Mouse (Mus musculus): ENCODE data around the gene Btbd35f18. TPM values are rescaled to one million over a fixed set of nuclear protein-coding genes. Genes with fewer than 3 reads are reported as not detected.
"Not testable (repeated sequence)": the region's sequence is repeated elsewhere in the genome, so short reads cannot be mapped to it uniquely, and the experiment has no call there.

Gene Btbd35f18
- not detected in 2 replicates for polyA plus RNA-seq (2012; ENCODE audit: insufficient read depth, insufficient read length, missing spikeins)

DNA sequence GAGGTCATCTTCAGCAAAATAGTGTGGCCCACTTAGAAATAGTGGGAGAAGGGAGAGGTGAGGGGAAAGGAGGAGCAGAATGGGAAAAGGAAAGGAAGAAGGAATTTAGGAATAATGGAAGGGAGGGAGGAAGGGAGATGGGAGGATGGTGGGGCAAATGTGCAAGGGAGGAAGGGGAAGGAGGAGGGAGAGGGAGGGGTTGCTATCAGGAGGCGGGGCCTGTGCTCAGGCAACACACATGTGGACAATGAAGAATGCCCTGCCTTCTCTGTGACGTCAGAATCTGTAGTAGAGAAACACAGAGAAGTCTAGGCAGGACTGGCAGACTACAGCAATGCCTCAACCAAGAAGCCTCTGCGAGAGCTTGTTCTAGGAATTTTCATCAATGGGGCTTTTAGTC, at the start of gene Btbd35f18:
Gene Btbd35f18 (plus strand): TSS at position 301 of the 400 bp plus-strand sequence.
- not testable (repeated sequence) for H3K27ac ChIP-seq (ENCODE audit: insufficient read depth, low read depth, low read length); H3K4me1 ChIP-seq (ENCODE audit: control insufficient read depth, insufficient read depth, low read length); H3K4me3 ChIP-seq (ENCODE audit: insufficient read depth, low read length)

Other genes starting within 250 kb of the Btbd35f18 start
- gene Btbd35f10, start 52.7 kb downstream of the Btbd35f18 start, polyA plus RNA-seq (2012; ENCODE audit: insufficient read depth, insufficient read length, missing spikeins): not detected in 2 replicates